Mouse (Mus musculus): ENCODE data around the gene March7.

Gene March7

GRCm38 (mm10) chr2:60214683-60215082 lies 5.0 kb downstream of the March7 start:
- DNase-seq (ENCODE audit: low spot score in 2 of 2) = no peak

GRCm38 (mm10) chr2:60216547-60217153 lies 7.0 kb downstream of the March7 start:
- DNase-seq (ENCODE audit: low spot score in 2 of 2) = no peak

DNA sequence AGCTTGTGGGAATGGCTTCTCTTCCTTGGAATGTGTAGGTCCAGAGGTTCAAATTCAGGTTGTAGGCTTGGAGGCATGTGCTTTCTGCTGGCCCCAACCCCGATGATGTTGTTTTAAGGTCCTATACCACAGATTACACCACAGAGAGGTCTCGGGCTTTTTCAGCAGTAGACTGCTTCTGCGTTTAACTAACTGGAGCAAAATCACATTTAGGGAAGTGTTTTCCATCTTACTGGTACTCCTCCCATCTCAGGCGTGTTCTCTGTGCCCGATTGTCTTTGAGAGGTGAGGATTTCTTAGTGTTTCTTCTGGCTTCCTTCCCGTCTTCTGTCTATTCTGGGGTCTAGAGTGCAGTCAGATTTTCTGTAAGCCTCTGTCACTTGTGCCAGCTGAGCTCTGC lies 7.9 kb downstream of the March7 start:
- no peak for DNase-seq (ENCODE audit: low spot score in 2 of 2)

DNA sequence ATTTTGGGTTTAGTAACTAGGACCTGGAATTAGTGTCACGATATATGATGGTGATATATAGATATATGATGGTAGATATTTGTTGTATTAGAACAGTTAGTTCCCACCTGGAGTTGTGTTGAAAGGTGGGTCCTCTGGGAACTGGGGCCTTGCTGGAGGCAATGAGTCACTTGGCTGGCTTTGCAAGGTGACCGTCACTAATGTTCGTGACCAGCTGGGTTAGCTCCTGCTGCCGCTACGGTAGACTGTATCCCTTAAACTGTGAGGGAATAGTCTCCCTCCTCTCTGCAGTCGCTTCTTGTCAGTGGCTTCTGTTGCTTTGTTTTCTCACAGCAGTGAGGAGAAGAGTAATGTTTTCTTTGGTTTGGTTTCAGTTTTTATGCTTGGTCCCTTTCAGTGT lies 11.5 kb downstream of the March7 start:
- no peak for DNase-seq (ENCODE audit: low spot score in 2 of 2)

- no peak for DNase-seq (ENCODE audit: low spot score in 2 of 2)
Measured at GRCm38 (mm10) chr2:60221954-60222353, 12.3 kb downstream of the March7 start.

DNA sequence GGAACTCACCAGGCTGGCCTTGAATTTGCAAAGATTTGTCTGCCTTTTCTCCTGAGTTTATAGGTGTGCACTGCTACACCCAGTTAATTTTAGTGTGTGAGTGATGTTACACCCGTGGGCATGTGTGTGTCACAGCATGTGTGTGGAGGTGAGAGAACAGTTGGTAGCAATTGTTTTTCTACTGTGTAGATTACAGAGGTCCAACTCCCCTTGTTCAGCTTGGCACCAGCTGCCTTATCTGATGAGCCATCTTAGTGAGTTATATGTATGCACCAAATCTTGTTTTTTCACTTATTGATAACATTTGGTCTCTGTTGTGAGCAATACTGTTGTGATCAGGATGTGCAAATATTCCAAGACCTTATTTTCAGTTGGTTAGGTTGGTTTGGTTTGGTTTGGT lies 13.8 kb downstream of the March7 start:
- no peak for DNase-seq (ENCODE audit: low spot score in 2 of 2)

DNA sequence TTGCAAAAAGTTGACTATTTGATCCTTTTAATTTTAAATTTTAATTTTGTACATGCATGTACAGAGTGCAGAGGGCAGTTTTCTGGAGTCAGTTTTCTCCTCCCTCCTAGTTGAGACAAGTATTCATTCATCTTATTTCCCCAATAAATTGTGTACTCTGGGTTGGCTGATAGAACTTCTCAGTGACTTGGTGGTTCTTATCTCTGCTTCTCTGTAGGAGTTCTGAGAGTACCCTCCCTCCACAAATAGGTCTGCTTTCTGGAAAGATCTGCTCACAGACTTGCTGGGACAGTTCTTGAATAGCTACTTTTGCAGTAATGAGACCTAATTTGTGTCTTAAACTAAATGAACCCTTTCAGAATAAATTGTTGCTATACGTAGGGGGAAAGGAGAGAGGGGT lies 18.8 kb downstream of the March7 start:
- DNase-seq (ENCODE audit: low spot score in 2 of 2) = no peak

DNA sequence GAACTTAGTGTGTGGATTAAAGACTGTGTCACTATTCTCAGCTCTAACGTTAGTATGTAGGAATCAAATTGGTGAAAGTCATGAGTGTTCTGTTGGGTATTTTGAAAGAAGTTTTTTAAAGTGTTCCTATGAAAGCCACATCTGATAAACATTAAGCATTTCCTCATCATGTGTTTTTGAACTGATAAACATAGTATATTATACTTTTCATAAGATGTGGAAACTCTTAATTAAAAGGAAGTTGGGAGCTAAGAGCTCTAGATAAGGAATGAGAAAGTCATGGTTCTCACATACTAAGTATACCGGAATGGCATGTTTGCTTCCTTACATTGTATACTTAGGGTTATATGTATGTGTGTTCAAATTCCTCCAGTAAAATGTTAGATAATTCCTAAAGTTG lies 20.7 kb downstream of the March7 start:
- no peak for DNase-seq (ENCODE audit: low spot score in 2 of 2)

DNA sequence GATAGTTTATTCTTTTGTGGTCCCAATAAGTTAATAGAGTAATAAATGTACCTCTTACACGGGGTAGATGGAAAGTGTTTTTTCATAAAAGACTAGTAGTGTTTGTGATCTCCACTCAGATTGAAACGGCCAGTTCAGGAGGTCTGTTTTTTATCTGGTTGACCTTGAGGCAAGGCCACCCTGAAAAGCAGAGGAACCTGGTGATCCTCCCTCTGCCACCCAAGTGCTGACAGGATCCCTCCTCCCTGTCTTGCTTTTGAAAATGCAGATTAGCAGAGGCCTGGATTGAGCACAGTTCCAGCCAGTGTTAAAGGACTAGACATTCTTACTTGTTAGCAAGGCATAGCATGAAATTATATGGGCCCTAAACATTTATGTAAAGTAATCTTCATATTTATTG lies 23.5 kb downstream of the March7 start:
- DNase-seq (ENCODE audit: low spot score in 2 of 2) = no peak

DNA sequence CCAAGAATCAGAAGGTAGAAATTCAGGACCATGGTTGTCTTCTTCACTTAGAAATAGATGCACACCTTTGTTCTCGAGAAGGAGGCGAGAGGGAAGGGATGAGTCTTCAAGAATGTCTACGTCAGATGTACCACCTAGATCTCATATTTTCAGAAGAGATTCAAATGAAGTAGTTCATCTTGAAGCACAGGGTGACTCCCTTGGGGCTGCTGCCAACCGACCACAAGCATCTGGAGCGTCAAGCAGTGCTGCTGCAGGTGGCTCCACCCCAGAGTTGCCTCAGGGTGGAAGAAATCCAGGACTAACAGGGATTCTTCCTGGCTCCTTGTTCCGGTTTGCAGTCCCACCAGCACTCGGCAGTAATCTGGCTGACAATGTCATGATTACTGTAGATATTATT lies 24.8 kb downstream of the March7 start:
- no peak for DNase-seq (ENCODE audit: low spot score in 2 of 2)

GRCm38 (mm10) chr2:60252782-60253181 lies 43.1 kb downstream of the March7 start:
- DNase-seq (ENCODE audit: low spot score in 2 of 2) = no peak

- no peak for DNase-seq (ENCODE audit: low spot score in 2 of 2)
Measured at GRCm38 (mm10) chr2:60253506-60253905, 43.8 kb downstream of the March7 start.

DNA sequence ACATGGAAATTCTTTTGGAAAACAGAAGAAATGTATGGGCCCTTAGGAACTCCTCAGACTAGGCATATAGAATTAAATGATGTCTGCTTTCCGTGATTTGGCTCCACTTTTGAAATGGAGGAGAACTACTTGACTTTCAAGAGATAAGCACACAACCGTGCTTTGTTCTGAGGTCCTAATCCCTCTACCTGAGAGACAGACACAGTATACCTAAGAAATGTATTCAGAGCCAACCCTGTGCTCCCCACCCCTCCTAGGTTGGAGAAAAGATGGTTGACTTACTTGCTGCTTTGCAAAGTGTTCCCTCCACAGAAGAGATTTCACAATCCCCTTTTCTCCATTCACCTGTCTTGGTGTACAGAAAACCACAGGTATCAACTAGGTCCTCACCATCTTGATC lies 47.1 kb downstream of the March7 start:
- peak in 1 of 2 experiments; percentile 8 for DNase-seq (ENCODE audit: low spot score in 2 of 2)

DNA sequence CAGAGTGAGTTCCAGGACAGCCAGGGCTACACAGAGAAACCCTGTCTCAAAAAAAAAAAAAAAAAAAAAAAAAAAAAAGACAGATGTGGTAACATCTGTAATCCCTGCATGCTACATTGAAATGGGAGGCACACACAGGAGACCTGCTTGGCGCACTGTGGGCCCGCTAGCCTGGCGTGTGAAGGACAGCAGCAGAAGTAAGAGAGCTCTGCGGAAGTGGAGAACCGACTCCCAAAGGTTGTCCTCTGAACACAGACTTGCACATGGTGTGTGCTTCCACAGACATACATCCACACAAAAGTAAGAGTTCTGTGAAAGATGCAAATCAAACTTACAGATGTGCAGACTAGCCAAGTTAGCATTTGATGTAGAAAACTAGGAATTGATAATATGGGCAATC lies 49.5 kb downstream of the March7 start:
- DNase-seq (ENCODE audit: low spot score in 2 of 2) = peak in 1 of 2 experiments; percentile 30

GRCm38 (mm10) chr2:60260621-60261350 lies 51.1 kb downstream of the March7 start:
- peak in 1 of 2 experiments; percentile 48 for DNase-seq (ENCODE audit: low spot score in 2 of 2)

- peak in 1 of 2 experiments; percentile 45 for DNase-seq (ENCODE audit: low spot score in 2 of 2)
Measured at GRCm38 (mm10) chr2:60267567-60267966, 57.9 kb downstream of the March7 start.

- DNase-seq (ENCODE audit: low spot score in 2 of 2) = peak in 1 of 2 experiments; percentile 51
Measured at GRCm38 (mm10) chr2:60269856-60270479, 60.3 kb downstream of the March7 start.

DNA sequence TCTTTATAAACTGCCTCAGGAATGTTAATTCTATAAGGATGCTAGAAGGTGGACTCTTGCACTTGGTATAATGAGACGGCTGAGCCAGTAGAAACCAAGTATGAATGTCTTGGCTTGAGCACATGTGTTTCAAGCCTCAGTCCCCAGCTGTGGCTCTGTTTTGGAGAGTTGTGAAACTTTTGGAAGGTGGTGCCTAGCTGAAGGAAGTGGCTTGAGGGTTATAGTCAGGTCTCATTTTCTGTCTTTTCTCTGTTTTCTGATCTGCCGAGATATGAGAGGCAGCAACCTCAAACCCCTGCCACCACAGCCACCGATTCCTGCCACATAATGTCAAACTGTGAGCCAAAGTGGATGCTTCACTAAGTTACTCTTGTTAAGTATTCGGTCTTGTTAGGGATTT lies 68.9 kb downstream of the March7 start:
- no peak for DNase-seq (ENCODE audit: low spot score in 2 of 2)

DNA sequence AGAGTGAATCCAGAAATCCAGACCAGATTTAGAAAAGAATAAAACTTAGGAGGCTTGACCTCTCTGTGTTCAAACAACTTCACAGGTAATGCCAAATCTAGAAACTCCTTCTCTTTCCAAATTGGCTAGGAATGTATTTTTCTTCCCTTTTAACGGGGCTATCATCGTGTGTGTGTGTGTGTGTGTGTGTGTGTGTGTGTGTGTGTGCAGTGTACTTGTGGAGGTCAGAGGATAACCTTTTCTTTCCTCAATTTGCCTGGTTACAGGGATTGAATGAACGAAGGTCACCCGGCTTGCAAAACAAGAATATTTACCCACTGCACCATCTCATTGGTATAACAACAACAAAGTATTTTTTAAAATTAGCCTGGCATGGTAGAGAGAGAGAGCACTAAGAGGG lies 72.9 kb downstream of the March7 start:
- no peak for DNase-seq (ENCODE audit: low spot score in 2 of 2)

DNA sequence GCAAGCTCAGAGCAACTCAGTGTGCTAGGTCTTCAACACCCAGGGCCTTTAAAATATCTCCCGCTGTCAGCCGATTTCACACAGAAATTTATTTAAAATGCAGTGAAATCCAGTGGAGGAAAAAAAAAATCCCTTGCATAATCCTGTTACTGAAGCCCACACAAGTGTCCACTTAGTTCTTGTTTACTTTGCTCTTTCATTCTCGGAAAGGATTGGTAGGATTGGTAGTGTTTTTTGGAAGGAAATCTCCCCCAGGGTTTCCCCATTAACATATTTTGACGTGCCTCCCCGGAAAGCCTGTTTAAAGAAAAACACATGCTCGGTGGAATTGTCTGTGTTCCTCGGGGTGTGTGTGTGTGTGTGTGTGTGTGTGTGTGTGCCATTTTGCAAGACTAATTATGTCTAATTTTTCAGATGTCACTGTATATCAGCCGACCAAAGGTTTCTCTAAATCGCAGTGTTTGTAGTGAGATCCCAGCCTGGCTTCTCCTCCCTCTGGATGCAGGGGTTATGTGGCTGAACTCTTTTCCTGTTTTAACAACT lies 73.6 kb downstream of the March7 start:
- DNase-seq (ENCODE audit: low spot score in 2 of 2) = no peak

GRCm38 (mm10) chr2:60283751-60284466 lies 74.2 kb downstream of the March7 start:
- DNase-seq (ENCODE audit: low spot score in 2 of 2) = peak; percentile 45 to 71

GRCm38 (mm10) chr2:60284467-60284821 lies 74.8 kb downstream of the March7 start, which contains the start of gene Cd302:
Cd302 (minus strand) TSS chr2:60284488.
- no peak for DNase-seq (ENCODE audit: low spot score in 2 of 2)
